Mouse (Mus musculus) frontal cortex, adult 2 months (tissue): Measurements from ENCODE around the gene 4930595D18Rik. TPM values are rescaled to one million over a fixed set of nuclear protein-coding genes. Genes with fewer than 3 reads are reported as not detected.

ENCODE experiments used
- DNase-seq, 2 experiments: peaks; one replicate each; pipeline ENCODE4 v3.0.0; 2022; ENCODE audit warnings: low spot score in 1 of 2; ENCODE audit errors: extremely low spot score in 1 of 2
- polyA plus RNA-seq: library from polyadenylated mRNA; depleted of rRNA; stranded (reverse); fragments of >200 nt; gene quantifications from 2 replicates; pipeline ENCODE4 v1.2.3, GENCODE M21; 2012; rRNA removed

The 4930595D18Rik gene
- polyA plus RNA-seq, 1 experiment: not detected

- peak in 1 of 2 experiments; percentile 19 for DNase-seq
Observed at GRCm38 (mm10) chr12:111143509-111144063, 40.7 kb downstream of the 4930595D18Rik start.

- peak in 1 of 2 experiments; percentile 55 for DNase-seq
Observed at GRCm38 (mm10) chr12:111143005-111143508, 41.2 kb downstream of the 4930595D18Rik start.

GRCm38 (mm10) chr12:111137079-111137478, 47.2 kb downstream of the 4930595D18Rik start:
- no peak for DNase-seq

- DNase-seq: no peak
Observed at GRCm38 (mm10) chr12:111135953-111136352, 48.3 kb downstream of the 4930595D18Rik start.

GRCm38 (mm10) chr12:111134791-111135733, 49.2 kb downstream of the 4930595D18Rik start:
- DNase-seq: peak in 1 of 2 experiments; percentile 46

- DNase-seq: no peak
Observed at GRCm38 (mm10) chr12:111134169-111134568, 50.1 kb downstream of the 4930595D18Rik start.

GRCm38 (mm10) chr12:111125666-111126065, 58.6 kb downstream of the 4930595D18Rik start:
- DNase-seq: no peak

- no peak for DNase-seq
Observed at GRCm38 (mm10) chr12:111124601-111125260, 59.6 kb downstream of the 4930595D18Rik start.

- no peak for DNase-seq
Observed at GRCm38 (mm10) chr12:111122332-111122852, 61.9 kb downstream of the 4930595D18Rik start.

GRCm38 (mm10) chr12:111120976-111121645, 63.2 kb downstream of the 4930595D18Rik start:
- DNase-seq: no peak

GRCm38 (mm10) chr12:111119506-111120085, 64.7 kb downstream of the 4930595D18Rik start:
- no peak for DNase-seq

- DNase-seq: no peak
Observed at GRCm38 (mm10) chr12:111114593-111114992, 69.7 kb downstream of the 4930595D18Rik start.

GRCm38 (mm10) chr12:111111176-111111575, 73.1 kb downstream of the 4930595D18Rik start:
- DNase-seq: no peak

Other genes starting within 250 kb of the 4930595D18Rik start
- 25.5 and 30.5 TPM in 2 replicates for gene Ankrd9, start 205.5 kb downstream of the 4930595D18Rik start, polyA plus RNA-seq
- 13.4 and 14.4 TPM in 2 replicates for gene Rcor1, start 145.1 kb downstream of the 4930595D18Rik start, polyA plus RNA-seq
- 28.0 and 28.5 TPM in 2 replicates for gene Traf3, start 18.1 kb downstream of the 4930595D18Rik start, polyA plus RNA-seq
- 11.3 and 15.5 TPM in 2 replicates for gene Amn, start 86.6 kb upstream of the 4930595D18Rik start, polyA plus RNA-seq
- 175 and 184 TPM in 2 replicates for gene Cdc42bpb, start 193.2 kb upstream of the 4930595D18Rik start, polyA plus RNA-seq
- 23.2 and 24.5 TPM in 2 replicates for gene Lbhd2, start 222.3 kb upstream of the 4930595D18Rik start, polyA plus RNA-seq
- 3.8 and 4.8 TPM in 2 replicates for gene Exoc3l4, start 232.5 kb upstream of the 4930595D18Rik start, polyA plus RNA-seq